Mouse (Mus musculus) ES-E14 (cell line): ENCODE results near the gene Sh3glb2. TPM values are rescaled to one million over a fixed set of nuclear protein-coding genes. Genes with fewer than 3 reads are reported as not detected.

Experiments used
- DNase-seq: peaks from one replicate; pipeline ENCODE4 v3.0.0-alpha.2; 2013; ENCODE audit warnings: low read depth, low spot score
- H3K27ac ChIP-seq: 2 replicates; pipeline ENCODE4 v1.5.1; 2012; ENCODE audit warnings: low read depth, mild to moderate bottlenecking, low read length, moderate library complexity, mixed read lengths; ENCODE audit not compliant: poor library complexity, insufficient read depth, severe bottlenecking
- H3K36me3 ChIP-seq: 2 replicates; pipeline ENCODE4 v1.6.1; 2012; ENCODE audit warnings: mild to moderate bottlenecking, low read length, moderate library complexity, mixed read lengths; ENCODE audit not compliant: control insufficient read depth, poor library complexity, insufficient read depth, severe bottlenecking
- H3K4me1 ChIP-seq, 2 experiments: fragments of 150-350 bp in 1 of 2; sonication (generic) in 1 of 2; 2 replicates each; pipeline ENCODE4 v1.6.1; 2012; ENCODE audit warnings: low read length in 2 of 2, mild to moderate bottlenecking in 1 of 2, mixed read lengths in 1 of 2; ENCODE audit not compliant: control insufficient read depth in 2 of 2, insufficient read depth in 2 of 2, poor library complexity in 1 of 2
- H3K4me3 ChIP-seq, 2 experiments: fragments of 150-350 bp in 1 of 2; sonication (generic) in 1 of 2; 2 replicates each; pipeline ENCODE4 v1.5.1; 2012; ENCODE audit warnings: low read length in 2 of 2, low read depth in 1 of 2, mild to moderate bottlenecking in 1 of 2, mixed read lengths in 1 of 2; ENCODE audit not compliant: insufficient read depth in 1 of 2, poor library complexity in 1 of 2, severe bottlenecking in 1 of 2
- H3K9ac ChIP-seq: 2 replicates; pipeline ENCODE4 v1.6.1; 2012; ENCODE audit warnings: low read depth, mild to moderate bottlenecking, low read length, mixed read lengths; ENCODE audit not compliant: poor library complexity, insufficient read depth, severe bottlenecking
- H3K9me3 ChIP-seq: fragments of 150-350 bp; sonication (generic); 2 replicates; pipeline ENCODE4 v1.6.1; 2012; ENCODE audit warnings: low read depth, mild to moderate bottlenecking, low read length; ENCODE audit not compliant: control insufficient read depth, insufficient read depth
- CHD2 ChIP-seq: IDR thresholded peaks from 2 replicates; pipeline ENCODE4 v1.6.1; 2014; ENCODE audit warnings: mild to moderate bottlenecking, low read depth, low read length, inconsistent platforms
- HCFC1 ChIP-seq: IDR thresholded peaks from 2 replicates; pipeline ENCODE4 v1.6.1; 2012; ENCODE audit warnings: low read length, inconsistent platforms, borderline replicate concordance; ENCODE audit not compliant: insufficient read depth
- MAFK ChIP-seq: IDR thresholded peaks from 2 replicates; pipeline ENCODE4 v1.6.1; 2014; ENCODE audit warnings: mild to moderate bottlenecking, low read depth, low read length, inconsistent platforms; ENCODE audit not compliant: insufficient read depth
- ZC3H11A ChIP-seq: IDR thresholded peaks from 2 replicates; pipeline ENCODE4 v1.6.1; 2012; ENCODE audit warnings: low read depth, mild to moderate bottlenecking, inconsistent platforms, low read length, borderline replicate concordance
- ZNF384 ChIP-seq: IDR thresholded peaks from 2 replicates; pipeline ENCODE4 v1.6.1; 2012; ENCODE audit warnings: low read depth, low read length, inconsistent platforms
- in situ Hi-C, 2 experiments: fragments of 600-800 bp; cut with MboI; formaldehyde crosslinking; loops; one replicate each; pipeline ENCODE4 v1.15.1; 2025; ENCODE audit warnings: low sequenced_read_pairs in 2 of 2, inconsistent platforms in 1 of 2; ENCODE audit not compliant: unreplicated experiment in 2 of 2
- total RNA-seq: library from RNA; depleted of rRNA; stranded (reverse); fragments of 300-350 nt; gene quantifications from 2 replicates; pipeline ENCODE4 v1.2.3, GENCODE M21; 2012

Gene Sh3glb2
- total RNA-seq, 1 experiment = 64.8 TPM

DNA sequence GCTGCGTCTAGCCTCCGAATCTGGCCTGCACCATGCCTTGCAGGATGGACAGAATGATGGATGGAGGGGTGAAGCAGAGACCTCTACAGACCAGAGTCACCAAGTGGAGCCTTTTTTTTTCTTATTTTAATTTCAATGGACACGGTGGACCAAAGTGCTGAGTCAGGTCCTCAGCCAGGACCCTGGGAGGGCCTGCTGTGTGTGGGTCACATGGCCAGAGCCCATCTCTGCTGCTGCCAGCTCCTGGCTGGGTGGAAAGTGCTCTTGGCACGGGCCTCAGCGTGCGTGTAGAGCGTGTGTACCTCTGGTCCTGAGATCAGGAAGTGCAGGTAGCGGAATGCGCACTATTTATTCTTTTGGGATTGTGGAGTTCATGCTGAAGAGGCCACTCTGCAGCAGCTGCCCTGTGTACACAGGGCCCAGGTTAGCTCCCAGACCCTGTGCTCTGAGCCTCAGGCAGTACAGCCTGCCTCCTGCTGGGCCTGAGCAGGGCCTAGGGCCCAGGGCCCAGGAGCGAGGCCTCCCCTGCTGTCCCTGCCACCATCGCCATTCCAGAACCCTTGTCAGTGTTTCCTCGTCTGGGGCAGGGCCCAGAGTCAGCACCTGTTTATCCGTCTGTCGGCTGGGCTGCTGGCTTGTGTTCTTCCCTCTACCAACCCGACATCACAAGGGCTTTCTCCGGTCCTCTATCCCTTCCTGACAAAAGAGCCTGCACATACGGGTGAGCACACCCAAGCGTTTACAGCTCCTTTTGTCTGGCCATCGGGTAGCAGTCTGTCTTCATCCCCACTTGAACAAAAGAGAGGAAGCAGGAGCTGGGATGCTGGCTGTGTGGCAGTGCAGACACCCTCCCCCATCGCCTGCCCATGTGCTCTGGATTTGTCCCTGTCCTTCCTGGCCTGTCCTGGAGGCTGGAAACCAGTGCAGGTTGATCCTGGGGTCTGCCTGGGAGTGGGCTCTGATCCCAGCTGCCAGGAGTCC, 40.3 kb upstream of the Sh3glb2 start:
- Histone ChIP-seq H3K4me1 (peaks cover 4 to 34% of the 10 kb centered on the region in 2 experiments), H3K9ac (peak overlapping the region; percentile 15; the same call in 1 of the 2 replicates), H3K9me3 (no peaks in the 10 kb centered on the region), H3K4me3 (peak overlapping the region; percentile 9 to 19; a peak in 2 of 4 replicates), H3K36me3 (peaks cover 17% of the 10 kb centered on the region), H3K27ac (peak overlapping the region; percentile 71)
- in situ Hi-C loops = no loop called here
- DNase-seq = peak; percentile 42
- no peak for TF ChIP-seq CHD2
- TF ChIP-seq MAFK = peak; percentile 87
- TF ChIP-seq ZNF384 = no peak

DNA sequence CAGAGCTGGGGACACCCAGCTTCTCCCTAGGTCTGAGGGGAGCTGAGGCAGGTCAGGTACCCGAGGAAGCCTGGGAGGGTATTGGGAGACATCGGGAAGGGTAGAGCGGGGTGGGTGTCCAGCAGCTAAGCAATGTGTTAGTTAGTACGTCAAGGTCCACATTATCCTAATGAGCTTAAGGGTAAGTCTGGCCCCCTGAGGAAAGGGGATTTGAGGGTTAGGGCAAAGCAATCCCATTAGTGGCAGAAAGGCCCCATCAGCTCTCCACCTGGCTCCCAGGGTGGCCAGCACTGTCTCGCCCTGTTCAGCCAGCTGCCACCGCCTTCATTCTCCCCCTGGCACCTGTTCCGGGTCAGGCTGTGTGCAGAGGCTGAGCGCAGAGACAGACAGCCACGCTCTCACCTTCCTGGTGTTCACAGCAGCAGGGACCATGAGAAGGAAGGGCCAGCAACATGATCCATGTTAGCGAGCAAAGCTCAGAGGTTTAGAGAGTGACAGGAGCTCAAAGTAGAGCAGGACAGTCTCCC, 38.9 kb upstream of the Sh3glb2 start:
- peaks cover 17% of the 10 kb centered on the region for H3K36me3 ChIP-seq
- H3K27ac ChIP-seq = no peak overlapping the region; the same call in 1 of the 2 replicates
- DNase-seq = no peak
- H3K9me3 ChIP-seq = no peaks in the 10 kb centered on the region
- H3K4me3 ChIP-seq = no peak overlapping the region
- in situ Hi-C loops = no loop called here
- peaks cover 4 to 34% of the 10 kb centered on the region in 2 experiments for H3K4me1 ChIP-seq
- H3K9ac ChIP-seq = no peak overlapping the region
- no peak for TF ChIP-seq ZC3H11A
- no peak for TF ChIP-seq ZNF384
- no peak for TF ChIP-seq MAFK
- TF ChIP-seq HCFC1 = no peak
- TF ChIP-seq CHD2 = no peak

DNA sequence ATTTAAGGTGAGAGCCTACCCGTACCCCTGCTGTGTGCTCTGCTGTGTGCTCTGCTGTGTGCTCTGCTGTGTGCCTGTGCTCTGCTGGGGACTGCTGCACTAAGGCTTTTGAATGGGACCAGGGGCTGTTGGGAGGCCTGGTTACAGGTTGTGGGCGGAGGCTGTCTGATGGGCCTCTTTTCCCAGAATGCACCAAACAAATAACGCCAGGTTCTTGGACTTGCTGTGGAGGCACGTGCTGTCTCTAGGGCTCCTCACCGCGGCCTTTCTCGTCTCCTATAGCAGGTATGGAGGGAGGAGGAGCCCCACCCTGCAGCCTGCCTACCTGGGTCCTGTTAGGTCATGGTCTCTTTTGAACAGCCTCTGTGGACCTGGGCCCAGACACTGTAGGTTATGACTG, 37.1 kb upstream of the Sh3glb2 start:
- in situ Hi-C loops = no loop called here
- TF ChIP-seq HCFC1 (no peak), ZNF384 (no peak), MAFK (no peak), CHD2 (no peak), ZC3H11A (no peak)
- Histone ChIP-seq H3K36me3 (peaks cover 17% of the 10 kb centered on the region), H3K4me3 (peak overlapping the region in 1 of 2 experiments; percentile 8; a peak in 1 of 4 replicates), H3K9me3 (no peaks in the 10 kb centered on the region), H3K4me1 (peaks cover 7 to 34% of the 10 kb centered on the region in 2 experiments), H3K27ac (no peak overlapping the region), H3K9ac (peak overlapping the region; percentile 28; the same call in 1 of the 2 replicates)
- no peak for DNase-seq

DNA sequence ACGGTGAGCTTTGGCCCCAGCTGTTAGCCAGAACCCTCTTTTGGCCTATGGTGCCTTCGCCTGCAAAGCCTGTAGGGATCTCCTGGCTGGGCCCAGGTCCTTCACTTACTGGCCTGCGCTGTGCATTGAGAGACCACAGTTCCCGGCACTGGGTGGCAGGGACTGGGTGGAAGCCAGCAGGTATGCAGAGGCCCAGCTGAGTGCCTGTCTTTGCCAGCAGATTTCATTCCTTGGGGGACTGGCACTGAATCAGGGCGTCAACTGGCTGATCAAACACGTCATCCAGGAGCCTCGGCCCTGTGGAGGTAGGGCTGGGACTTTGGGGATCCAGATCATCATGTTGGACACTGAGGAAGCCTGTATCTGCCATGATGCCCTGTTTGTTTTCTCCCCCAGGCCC, 36.6 kb upstream of the Sh3glb2 start:
- Histone ChIP-seq H3K9me3 (no peaks in the 10 kb centered on the region), H3K9ac (no peak overlapping the region), H3K4me1 (peaks cover 7 to 34% of the 10 kb centered on the region in 2 experiments), H3K36me3 (peaks cover 17% of the 10 kb centered on the region), H3K4me3 (no peak overlapping the region), H3K27ac (no peak overlapping the region)
- in situ Hi-C loops = no loop called here
- TF ChIP-seq HCFC1 (no peak), ZC3H11A (no peak), MAFK (no peak), ZNF384 (no peak), CHD2 (no peak)
- DNase-seq = no peak
